Mouse (Mus musculus) neural tube, embryonic 13.5 days (tissue): ENCODE measurements around the gene Unc79. TPM values are rescaled to one million over a fixed set of nuclear protein-coding genes. Genes with fewer than 3 reads are reported as not detected.

ENCODE experiments used
- ATAC-seq: fragments of 200-750 bp; cut with Nextera tagmentation; 2 replicates; pipeline ENCODE4 v1.8.0; 2017; ENCODE audit warnings: low read depth, mild to moderate bottlenecking, moderate TSS enrichment, moderate library complexity
- H3K27ac ChIP-seq: fragments of 300-500 bp; sonication (generic); replicated peaks from 2 replicates; pipeline ENCODE4 v1.5.1; 2015; ENCODE audit warnings: moderate library complexity, mild to moderate bottlenecking, inconsistent platforms
- H3K27me3 ChIP-seq: fragments of 300-500 bp; sonication (generic); 2 replicates; pipeline ENCODE4 v1.6.1; 2015; ENCODE audit warnings: mild to moderate bottlenecking, inconsistent platforms
- H3K36me3 ChIP-seq: fragments of 300-500 bp; sonication (generic); 2 replicates; pipeline ENCODE4 v1.6.1; 2015; ENCODE audit warnings: mild to moderate bottlenecking, inconsistent platforms
- H3K4me1 ChIP-seq: fragments of 300-500 bp; sonication (generic); replicated peaks from 2 replicates; pipeline ENCODE4 v1.6.1; 2015; ENCODE audit warnings: inconsistent platforms
- H3K4me2 ChIP-seq: fragments of 300-500 bp; sonication (generic); 2 replicates; pipeline ENCODE4 v1.6.1; 2015; ENCODE audit warnings: inconsistent platforms, mild to moderate bottlenecking, moderate library complexity
- H3K4me3 ChIP-seq: fragments of 300-500 bp; sonication (generic); 2 replicates; pipeline ENCODE4 v1.5.1; 2015; ENCODE audit warnings: mild to moderate bottlenecking, inconsistent platforms
- H3K9ac ChIP-seq: fragments of 300-500 bp; sonication (generic); 2 replicates; pipeline ENCODE4 v1.6.1; 2015; ENCODE audit warnings: moderate library complexity, mild to moderate bottlenecking, inconsistent platforms
- H3K9me3 ChIP-seq: fragments of 300-500 bp; sonication (generic); 2 replicates; pipeline ENCODE4 v1.6.1; 2016; ENCODE audit warnings: inconsistent platforms
- WGBS: fragments of 180-500 bp; shearing (Covaris S2); methylation state at CpG from one replicate; pipeline ENCODE4 v1.1.7; 2015; 5-methylcytosine and 5-hydroxymethylcytosine counted together
- polyA plus RNA-seq: library from polyadenylated mRNA; unstranded; fragments of >200 nt; fragmentation: Nextera tagmentation; extraction: Ambion mirVana; gene quantifications from 2 replicates; pipeline ENCODE4 v1.2.1, GENCODE M21; 2015

Gene Unc79
- polyA plus RNA-seq, 1 experiment from 2014 or later = 5.8 TPM

DNA sequence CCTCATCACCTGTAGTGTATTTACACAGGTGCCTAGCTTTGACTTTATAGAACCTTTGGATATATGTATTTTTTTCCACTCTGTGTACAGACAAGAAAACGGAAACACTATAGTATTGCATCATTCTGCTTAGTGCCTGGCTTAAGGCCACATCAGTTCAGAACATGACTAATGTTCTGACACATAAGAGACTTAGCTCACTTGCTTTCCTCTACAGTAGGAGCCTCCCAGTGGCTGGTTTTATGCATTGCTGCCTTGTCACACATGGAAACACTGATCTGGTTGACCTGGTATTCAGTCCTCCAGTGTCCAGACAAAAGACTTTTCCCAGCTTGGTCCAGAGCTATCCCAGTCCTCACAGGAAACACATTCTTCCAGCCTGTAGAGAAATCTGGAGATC is 150.5 kb downstream of the Unc79 start:
- 88% methylated on average over 1 of the region's 1 CpGs for WGBS
- Histone ChIP-seq H3K4me2 (no peak overlapping the region), H3K4me3 (no peak overlapping the region), H3K9me3 (no peaks in the 10 kb centered on the region), H3K36me3 (peaks cover 39% of the 10 kb centered on the region), H3K27me3 (no peaks in the 10 kb centered on the region), H3K27ac (no peak overlapping the region), H3K4me1 (no peaks in the 10 kb centered on the region), H3K9ac (no peak overlapping the region)
- no peak for ATAC-seq

DNA sequence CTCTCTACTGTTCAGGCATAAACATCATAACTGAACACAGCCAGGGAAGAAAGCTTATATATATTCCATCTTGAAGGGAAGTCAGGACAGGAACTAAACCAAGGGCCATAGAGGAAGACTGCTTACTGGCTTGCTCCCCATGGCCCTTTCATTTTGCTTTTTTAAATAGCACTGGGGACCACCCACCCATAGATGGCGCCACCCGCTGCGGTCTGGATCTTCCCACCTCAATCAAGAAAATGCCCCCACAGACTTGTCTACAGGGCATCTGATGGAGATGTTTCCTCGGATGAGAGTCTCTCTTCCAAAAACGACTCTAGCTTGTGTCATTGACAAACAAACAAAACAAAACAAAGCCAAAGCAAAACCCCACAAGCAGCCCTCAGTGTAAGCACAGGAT is 151.4 kb downstream of the Unc79 start:
- H3K9ac ChIP-seq = no peak overlapping the region
- H3K4me3 ChIP-seq = no peak overlapping the region
- H3K27me3 ChIP-seq = no peaks in the 10 kb centered on the region
- WGBS = 64% methylated on average over 5 of the region's 5 CpGs
- no peak overlapping the region for H3K27ac ChIP-seq
- peaks cover 41% of the 10 kb centered on the region for H3K36me3 ChIP-seq
- no peaks in the 10 kb centered on the region for H3K4me1 ChIP-seq
- no peak overlapping the region for H3K4me2 ChIP-seq
- ATAC-seq = no peak
- no peaks in the 10 kb centered on the region for H3K9me3 ChIP-seq

DNA sequence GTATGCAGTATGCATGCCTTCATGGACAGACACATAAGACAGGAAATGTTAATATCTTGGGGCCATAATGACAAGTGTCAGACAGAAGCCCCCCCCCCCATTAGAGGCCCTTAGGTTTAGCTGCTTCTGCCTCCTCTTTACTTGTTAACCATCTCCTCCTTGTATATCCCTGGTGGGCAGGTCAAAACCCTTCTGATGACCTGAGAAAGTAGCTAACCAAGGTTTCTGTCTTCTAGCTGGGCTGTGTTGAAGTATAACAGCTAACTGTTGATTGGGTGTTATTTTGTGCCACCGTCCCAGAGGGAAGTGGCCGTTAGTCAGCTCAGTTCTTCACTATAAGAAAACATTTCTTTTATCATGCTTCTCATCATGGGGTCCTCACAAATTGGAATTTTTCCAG is 154.4 kb downstream of the Unc79 start:
- Histone ChIP-seq H3K4me1 (no peaks in the 10 kb centered on the region), H3K27me3 (no peaks in the 10 kb centered on the region), H3K9me3 (no peaks in the 10 kb centered on the region), H3K4me3 (no peak overlapping the region), H3K4me2 (no peak overlapping the region), H3K27ac (no peak overlapping the region), H3K9ac (no peak overlapping the region), H3K36me3 (peaks cover 46% of the 10 kb centered on the region)
- WGBS = 59% methylated on average over 2 of the region's 2 CpGs
- ATAC-seq = no peak

DNA sequence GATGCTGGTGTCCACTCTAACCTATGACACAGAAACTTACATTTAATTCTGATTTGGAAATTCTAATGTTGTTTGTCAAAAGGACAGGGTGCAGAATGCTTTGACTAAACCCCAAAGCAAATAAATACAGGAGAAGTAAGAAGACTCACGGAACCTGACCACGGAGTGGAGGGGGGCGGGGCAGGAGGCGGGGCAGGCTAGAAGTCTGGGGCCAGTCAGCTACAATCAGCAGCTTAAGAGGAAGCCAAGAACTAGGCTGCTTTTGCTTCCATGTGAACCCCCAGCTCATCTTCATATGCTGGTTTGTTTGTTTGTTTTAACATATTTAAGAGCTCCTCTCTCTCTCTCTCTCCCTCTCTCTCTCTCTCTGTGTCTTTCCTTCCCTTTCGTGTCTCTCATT is 154.9 kb downstream of the Unc79 start:
- Histone ChIP-seq H3K4me2 (no peak overlapping the region), H3K27ac (no peak overlapping the region), H3K9me3 (no peaks in the 10 kb centered on the region), H3K4me1 (no peaks in the 10 kb centered on the region), H3K9ac (no peak overlapping the region), H3K4me3 (no peak overlapping the region), H3K36me3 (peaks cover 48% of the 10 kb centered on the region), H3K27me3 (no peaks in the 10 kb centered on the region)
- 24% methylated on average over 5 of the region's 5 CpGs for WGBS
- no peak for ATAC-seq

DNA sequence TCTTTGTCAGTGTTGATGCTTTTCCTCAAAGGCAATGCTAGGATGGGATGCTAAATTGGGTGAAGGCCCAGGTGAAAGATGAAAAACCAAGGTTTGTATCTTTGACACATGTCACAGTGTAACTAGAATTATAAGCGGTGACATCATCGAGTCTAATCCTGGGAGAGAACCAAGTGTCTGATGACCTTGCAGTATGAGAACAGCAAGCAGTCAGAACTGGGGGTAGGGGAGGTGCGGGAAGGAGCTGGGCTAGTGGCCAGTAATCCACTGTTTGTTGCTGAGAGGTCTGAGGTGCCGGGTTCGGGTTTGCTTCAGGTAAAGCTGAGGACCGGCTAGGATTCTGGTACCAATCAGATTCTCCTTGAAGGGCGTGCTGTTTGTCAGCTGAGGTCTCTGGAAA is 160.6 kb downstream of the Unc79 start:
- Histone ChIP-seq H3K27ac (no peak overlapping the region), H3K4me2 (no peak overlapping the region), H3K4me1 (no peaks in the 10 kb centered on the region), H3K36me3 (peaks cover 73% of the 10 kb centered on the region), H3K27me3 (no peaks in the 10 kb centered on the region), H3K4me3 (no peak overlapping the region), H3K9me3 (no peaks in the 10 kb centered on the region), H3K9ac (no peak overlapping the region)
- no peak for ATAC-seq
- 97% methylated on average over 7 of the region's 7 CpGs for WGBS

DNA sequence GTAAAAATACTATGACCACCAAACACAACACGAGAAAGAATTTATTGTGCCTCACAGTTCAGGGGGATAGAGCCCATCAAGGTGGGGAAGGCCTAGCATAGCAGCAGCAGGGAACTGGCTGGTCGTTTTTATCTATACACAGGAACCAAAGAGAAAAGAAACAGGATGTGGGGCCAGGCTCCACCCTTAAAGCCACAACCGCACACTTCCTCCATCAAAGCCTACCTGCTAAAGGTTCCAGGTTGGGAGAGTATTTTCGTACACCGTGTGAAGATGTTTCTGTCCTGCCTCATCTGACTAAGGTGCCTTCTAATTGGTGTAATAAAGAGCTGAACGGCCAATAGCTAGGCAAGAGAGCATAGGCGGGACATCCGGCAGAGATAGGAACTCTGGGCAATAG is 168.0 kb downstream of the Unc79 start:
- no peak for ATAC-seq
- Histone ChIP-seq H3K36me3 (peaks cover 52% of the 10 kb centered on the region), H3K27me3 (no peaks in the 10 kb centered on the region), H3K9ac (no peak overlapping the region), H3K4me1 (no peaks in the 10 kb centered on the region), H3K27ac (no peak overlapping the region), H3K4me3 (no peak overlapping the region), H3K9me3 (no peaks in the 10 kb centered on the region), H3K4me2 (no peak overlapping the region)
- WGBS = 87% methylated on average over 8 of the region's 8 CpGs

DNA sequence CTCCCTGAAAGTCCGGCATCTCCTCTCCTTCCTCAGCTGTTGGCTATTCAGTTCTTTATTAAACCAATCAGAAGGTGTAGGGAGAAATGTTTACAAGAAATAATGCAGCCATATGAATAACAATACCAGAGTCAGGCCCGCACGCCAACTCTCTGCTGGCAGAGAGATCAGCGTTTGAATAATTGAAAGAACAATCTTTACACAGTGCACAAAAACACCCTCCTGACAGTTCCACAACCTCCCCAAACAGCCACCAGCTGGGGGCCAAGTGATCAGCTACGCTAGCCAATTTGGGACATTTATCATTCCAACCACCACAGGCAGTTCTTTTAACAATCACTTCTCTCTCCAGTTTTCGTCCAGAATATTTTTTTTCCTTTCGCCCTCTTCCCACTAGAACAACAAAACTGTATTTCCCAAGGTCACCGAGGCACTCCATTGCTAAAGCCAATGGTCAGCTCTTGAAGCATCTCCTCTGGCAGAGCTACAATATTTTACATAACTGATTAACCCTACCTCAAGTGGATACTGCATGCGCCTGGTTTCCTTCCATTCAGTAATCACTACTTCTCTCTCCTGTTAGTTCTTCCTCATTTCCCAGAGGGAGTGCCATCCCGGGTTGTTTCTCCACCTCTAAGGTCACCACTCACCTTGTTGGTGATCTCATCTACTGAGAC is 169.0 kb downstream of the Unc79 start:
- Histone ChIP-seq H3K9ac (no peak overlapping the region), H3K4me3 (no peak overlapping the region), H3K4me1 (no peaks in the 10 kb centered on the region), H3K4me2 (no peak overlapping the region), H3K9me3 (no peaks in the 10 kb centered on the region), H3K27me3 (no peaks in the 10 kb centered on the region), H3K27ac (no peak overlapping the region), H3K36me3 (peaks cover 52% of the 10 kb centered on the region)
- WGBS = 73% methylated on average over 10 of the region's 10 CpGs
- ATAC-seq = no peak

DNA sequence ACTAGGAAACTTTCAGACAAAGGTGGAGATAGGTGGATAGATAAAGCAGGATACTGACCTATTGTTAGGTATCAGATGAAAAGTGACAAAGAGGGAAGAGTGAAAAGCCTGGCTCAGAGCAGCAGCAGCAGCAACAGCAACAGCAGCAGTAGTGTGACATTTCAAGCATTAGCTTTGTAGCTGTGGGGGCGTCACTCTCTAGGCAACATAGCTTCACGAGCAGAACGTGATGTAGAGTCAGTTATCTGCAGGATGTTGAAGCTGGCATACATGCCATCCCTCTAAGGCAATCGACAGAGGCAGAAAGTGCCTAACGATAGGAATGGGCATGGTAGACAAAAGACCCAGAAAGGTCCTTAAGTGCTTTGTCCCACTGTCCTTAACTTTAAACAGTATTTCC is 173.3 kb downstream of the Unc79 start:
- H3K4me3 ChIP-seq = no peak overlapping the region
- no peaks in the 10 kb centered on the region for H3K27me3 ChIP-seq
- H3K4me1 ChIP-seq = no peaks in the 10 kb centered on the region
- no peak overlapping the region for H3K4me2 ChIP-seq
- H3K9ac ChIP-seq = no peak overlapping the region
- no peak for ATAC-seq
- WGBS = 86% methylated on average over 5 of the region's 5 CpGs
- peaks cover 61% of the 10 kb centered on the region for H3K36me3 ChIP-seq
- H3K27ac ChIP-seq = no peak overlapping the region
- H3K9me3 ChIP-seq = no peaks in the 10 kb centered on the region

DNA sequence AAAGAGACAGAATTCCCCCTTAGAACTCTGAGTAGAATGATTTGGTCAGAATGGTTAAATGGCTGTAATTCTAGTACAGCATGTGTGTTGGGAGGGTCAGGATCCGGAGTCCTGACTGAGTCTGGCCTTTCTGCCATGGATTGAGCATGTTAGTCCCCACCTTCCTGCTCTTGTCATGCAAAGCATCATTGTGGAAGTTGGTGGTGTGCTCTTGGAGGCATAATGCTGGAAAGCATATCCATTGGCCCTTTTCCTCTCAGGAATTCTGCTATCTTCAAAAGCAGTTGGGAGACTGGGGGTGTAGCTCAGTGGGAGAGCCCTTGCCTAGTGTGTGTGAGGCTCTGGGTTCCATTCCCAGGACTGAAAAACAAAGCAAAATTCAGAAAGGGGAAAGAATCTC is 175.2 kb downstream of the Unc79 start:
- Histone ChIP-seq H3K36me3 (peaks cover 51% of the 10 kb centered on the region), H3K9ac (no peak overlapping the region), H3K27ac (no peak overlapping the region), H3K4me2 (no peak overlapping the region), H3K4me3 (no peak overlapping the region), H3K9me3 (no peaks in the 10 kb centered on the region), H3K4me1 (no peaks in the 10 kb centered on the region), H3K27me3 (no peaks in the 10 kb centered on the region)
- WGBS = 48% methylated on average over 1 of the region's 1 CpGs
- no peak for ATAC-seq

DNA sequence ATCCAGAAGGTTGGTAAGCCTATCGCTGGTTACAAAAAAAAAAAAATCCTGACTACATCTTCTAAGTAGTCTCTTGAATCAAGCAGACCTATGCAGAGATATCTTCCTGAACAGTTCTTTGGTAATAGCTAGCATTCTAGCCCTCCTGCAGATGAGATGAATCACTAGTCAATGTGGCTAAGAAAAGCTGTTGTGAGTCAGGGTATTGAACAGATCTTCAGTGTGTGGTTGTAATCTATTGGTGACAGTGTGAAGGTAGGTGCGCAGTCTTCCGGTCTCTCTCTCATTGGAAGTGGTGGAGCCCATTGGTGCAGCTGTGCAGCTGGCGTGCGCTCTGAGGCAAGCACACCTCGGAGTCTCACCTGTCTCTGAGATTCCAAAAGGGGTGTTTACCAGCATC is 180.3 kb downstream of the Unc79 start:
- H3K4me1 ChIP-seq = no peaks in the 10 kb centered on the region
- 93% methylated on average over 6 of the region's 6 CpGs for WGBS
- H3K4me2 ChIP-seq = no peak overlapping the region
- no peak overlapping the region for H3K4me3 ChIP-seq
- H3K36me3 ChIP-seq = peaks cover 65% of the 10 kb centered on the region
- H3K27me3 ChIP-seq = no peaks in the 10 kb centered on the region
- no peaks in the 10 kb centered on the region for H3K9me3 ChIP-seq
- no peak overlapping the region for H3K9ac ChIP-seq
- H3K27ac ChIP-seq = no peak overlapping the region
- ATAC-seq = no peak

DNA sequence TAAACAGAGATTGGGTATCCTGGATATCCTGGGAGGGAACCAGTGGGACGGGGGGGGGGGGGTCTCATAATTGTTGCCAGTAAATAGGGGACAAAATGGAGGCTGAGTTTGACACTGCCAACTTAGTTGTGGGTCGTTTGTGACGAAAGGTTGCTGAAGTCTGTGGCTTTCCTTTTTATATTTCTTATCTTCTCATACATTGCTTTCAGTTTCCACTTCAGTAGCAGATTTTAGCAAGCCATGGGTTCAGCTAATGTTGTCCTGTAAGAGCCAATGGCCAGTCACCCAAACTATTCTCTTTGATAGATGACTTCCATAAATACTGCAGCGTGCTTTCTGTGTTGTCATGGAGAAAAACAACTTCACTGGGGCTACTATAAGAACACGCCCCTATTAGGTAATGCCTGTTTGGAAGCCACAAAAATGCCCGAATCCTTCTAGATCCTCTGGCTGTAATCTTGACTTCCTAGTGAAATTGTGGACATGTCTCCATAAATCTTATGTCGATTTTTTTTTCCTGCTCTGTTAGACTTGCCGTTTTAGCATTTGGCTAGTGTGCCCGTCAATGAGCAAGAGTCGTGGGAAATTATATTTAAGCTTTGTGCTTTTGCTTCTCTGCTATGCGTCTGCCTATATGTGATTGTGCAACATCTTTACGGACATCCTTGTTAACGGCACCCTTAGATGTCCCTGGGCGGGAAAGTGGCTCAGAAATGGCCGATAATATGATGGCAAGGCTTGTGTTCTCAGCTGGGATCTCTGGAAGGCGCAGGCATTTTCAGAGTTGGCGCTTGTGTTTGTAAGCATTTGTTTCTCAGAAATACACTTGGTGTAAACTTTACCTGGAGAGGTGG is 181.0 kb downstream of the Unc79 start:
- no peak overlapping the region for H3K4me2 ChIP-seq
- no peaks in the 10 kb centered on the region for H3K9me3 ChIP-seq
- ATAC-seq = no peak
- peaks cover 72% of the 10 kb centered on the region for H3K36me3 ChIP-seq
- H3K9ac ChIP-seq = no peak overlapping the region
- WGBS = 74% methylated on average over 17 of the region's 17 CpGs
- no peak overlapping the region for H3K4me3 ChIP-seq
- H3K27ac ChIP-seq = no peak overlapping the region
- no peaks in the 10 kb centered on the region for H3K27me3 ChIP-seq
- no peaks in the 10 kb centered on the region for H3K4me1 ChIP-seq

DNA sequence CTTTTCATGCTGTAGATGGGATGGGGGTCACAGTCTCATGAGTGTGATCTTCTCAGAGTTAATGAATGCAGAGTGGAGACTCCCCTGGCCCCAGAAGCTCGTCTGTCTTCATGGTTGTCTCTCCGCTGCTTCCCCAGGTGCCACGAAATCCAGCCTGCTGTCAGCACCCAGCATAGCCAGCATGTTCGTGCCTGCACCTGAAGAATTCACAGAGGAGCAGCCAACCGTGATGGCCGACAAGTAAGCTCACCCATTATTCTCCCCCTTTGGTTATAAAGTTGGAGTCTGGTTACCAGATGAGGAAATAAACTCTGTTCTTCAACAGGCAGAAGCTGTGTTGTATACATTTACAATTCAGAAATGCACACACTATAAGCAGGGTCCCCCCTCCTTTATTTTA is 182.8 kb downstream of the Unc79 start:
- 63% methylated on average over 6 of the region's 6 CpGs for WGBS
- no peak overlapping the region for H3K9ac ChIP-seq
- ATAC-seq = no peak
- no peak overlapping the region for H3K4me3 ChIP-seq
- H3K27me3 ChIP-seq = no peaks in the 10 kb centered on the region
- peaks cover 74% of the 10 kb centered on the region for H3K36me3 ChIP-seq
- H3K4me1 ChIP-seq = no peaks in the 10 kb centered on the region
- H3K27ac ChIP-seq = no peak overlapping the region
- H3K9me3 ChIP-seq = no peaks in the 10 kb centered on the region
- no peak overlapping the region for H3K4me2 ChIP-seq
